Mouse (Mus musculus): ENCODE measurements at regions not wholly inside any gene's neighbourhood (a gene's known extent, or its start where the extent isn't known, plus 50 kb on each side); places are given as distances from the start of the nearest gene placed in this dataset.

DNA sequence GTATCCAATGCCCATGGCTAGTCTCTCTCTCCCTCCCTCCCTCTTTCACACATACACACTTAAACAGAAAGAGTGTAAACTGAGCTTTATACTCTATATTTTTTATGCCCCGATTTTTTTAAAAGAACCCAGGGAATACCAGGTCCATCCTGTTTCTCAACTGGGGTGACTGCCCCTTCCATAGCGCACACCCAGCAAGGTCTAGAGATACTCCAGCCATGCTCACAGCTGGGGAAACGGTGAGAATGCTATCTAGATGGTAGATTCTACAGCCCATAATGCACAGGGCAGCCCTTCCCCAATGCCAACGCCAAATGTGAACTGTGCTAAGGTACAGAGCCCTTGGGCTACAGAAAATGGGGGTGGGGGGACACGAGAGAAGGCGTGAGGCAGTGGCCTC is 51.2 kb upstream of the Tln2 start:
- Histone ChIP-seq H3K27ac (no peak overlapping the region), H3K36me3 (no peaks in the 10 kb centered on the region), H3K9ac (no peak overlapping the region), H3K9me3 (no peaks in the 10 kb centered on the region), H3K4me2 (replicated peaks) (no peak overlapping the region), H3K4me3 (replicated peaks) (no peak overlapping the region), H3K27me3 (replicated peaks) (no peaks in the 10 kb centered on the region), H3K4me1 (replicated peaks) (peaks cover 2% of the 10 kb centered on the region; the same call in 1 of the 2 replicates)
- WGBS = 92% methylated on average over 6 of the region's 6 CpGs
- no peak for ATAC-seq

DNA sequence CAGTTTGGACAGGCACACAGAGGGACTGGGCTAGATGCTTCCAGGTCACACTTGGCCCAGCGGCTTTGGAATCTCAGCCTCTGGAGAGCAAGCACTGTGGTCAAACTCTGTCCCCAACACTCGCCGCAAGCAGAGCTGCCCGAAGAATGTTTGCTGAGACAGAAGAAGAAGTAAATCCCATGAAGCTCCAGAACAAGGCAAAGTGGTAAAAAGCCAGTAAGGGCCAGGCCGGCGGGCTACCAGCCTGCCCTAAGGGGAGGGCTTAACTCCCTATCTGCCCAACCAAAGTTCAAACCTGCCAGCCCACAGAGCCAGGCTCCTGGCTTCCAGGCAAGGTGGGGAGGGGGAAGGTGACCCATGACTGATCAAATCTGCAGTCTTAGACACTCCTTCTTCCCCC is 52.2 kb upstream of the Tln2 start:
- Histone ChIP-seq H3K4me1 (replicated peaks) (no peaks in the 10 kb centered on the region), H3K4me2 (replicated peaks) (no peak overlapping the region), H3K27me3 (replicated peaks) (no peaks in the 10 kb centered on the region), H3K36me3 (no peaks in the 10 kb centered on the region), H3K27ac (no peak overlapping the region), H3K9me3 (no peaks in the 10 kb centered on the region), H3K4me3 (replicated peaks) (no peak overlapping the region), H3K9ac (no peak overlapping the region)
- WGBS = 79% methylated on average over 6 of the region's 6 CpGs
- no peak for ATAC-seq

DNA sequence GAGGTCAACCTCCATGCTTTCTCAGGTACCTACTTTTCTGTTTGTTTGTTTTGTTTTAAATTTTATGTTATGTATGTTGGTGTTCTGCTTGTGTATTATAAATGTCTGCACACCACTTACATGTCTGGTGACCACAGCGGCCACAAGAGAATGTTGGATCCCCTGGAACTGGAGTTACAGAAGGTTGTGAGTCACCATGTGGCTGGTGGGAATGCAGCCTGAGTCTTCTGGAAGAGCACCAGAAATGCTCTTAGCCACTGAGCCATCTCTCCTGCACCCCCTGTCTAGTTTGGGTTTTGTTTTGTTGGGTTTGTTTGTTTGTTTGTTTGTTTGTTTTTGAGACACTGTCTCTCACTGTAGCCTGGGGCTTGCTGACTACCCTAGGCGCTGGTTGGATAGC is 52.6 kb upstream of the Tln2 start:
- no peak overlapping the region for H3K27ac ChIP-seq
- H3K27me3 ChIP-seq (replicated peaks) = no peaks in the 10 kb centered on the region
- no peak overlapping the region for H3K4me3 ChIP-seq (replicated peaks)
- no peaks in the 10 kb centered on the region for H3K36me3 ChIP-seq
- H3K9ac ChIP-seq = no peak overlapping the region
- no peak overlapping the region for H3K4me2 ChIP-seq (replicated peaks)
- ATAC-seq = no peak
- no peaks in the 10 kb centered on the region for H3K4me1 ChIP-seq (replicated peaks)
- WGBS = 86% methylated on average over 2 of the region's 2 CpGs
- no peaks in the 10 kb centered on the region for H3K9me3 ChIP-seq

DNA sequence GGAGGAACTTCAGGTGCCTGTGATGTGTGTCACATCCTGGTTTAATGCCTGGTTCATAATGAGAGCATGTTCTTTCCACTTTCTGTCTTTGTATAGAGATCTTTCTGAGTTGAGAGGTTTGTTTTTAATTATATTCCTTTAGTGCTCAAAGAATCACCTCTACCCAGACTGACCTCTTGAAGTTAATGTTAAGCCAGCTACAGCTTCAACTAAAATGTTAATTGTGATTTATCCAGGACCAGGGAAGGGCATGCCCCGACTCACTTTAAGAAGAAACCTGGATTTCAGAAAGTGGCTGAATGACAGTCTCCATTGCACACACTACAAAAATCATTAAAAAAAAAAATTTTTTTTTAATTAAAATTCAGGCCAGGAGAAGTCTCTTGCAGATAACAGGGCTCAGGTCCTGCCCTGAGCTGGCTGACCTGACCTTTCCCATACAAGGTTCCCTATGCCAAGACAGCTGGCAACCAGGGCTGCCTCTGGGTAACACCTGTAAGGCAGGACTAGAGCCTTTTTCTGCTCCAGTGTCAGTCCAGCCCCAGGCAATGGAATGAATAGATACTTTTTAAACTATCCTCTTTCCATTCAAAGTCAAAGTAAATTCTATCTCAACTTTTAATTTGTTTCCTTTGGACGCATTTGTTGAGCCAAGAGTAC is 54.7 kb upstream of the Tln2 start:
- no peak overlapping the region for H3K27ac ChIP-seq
- WGBS = 80% methylated on average over 2 of the region's 2 CpGs
- no peak overlapping the region for H3K4me3 ChIP-seq (replicated peaks)
- H3K9me3 ChIP-seq = no peaks in the 10 kb centered on the region
- no peaks in the 10 kb centered on the region for H3K27me3 ChIP-seq (replicated peaks)
- no peaks in the 10 kb centered on the region for H3K36me3 ChIP-seq
- H3K4me2 ChIP-seq (replicated peaks) = no peak overlapping the region
- H3K9ac ChIP-seq = no peak overlapping the region
- no peak for ATAC-seq
- H3K4me1 ChIP-seq (replicated peaks) = no peaks in the 10 kb centered on the region

DNA sequence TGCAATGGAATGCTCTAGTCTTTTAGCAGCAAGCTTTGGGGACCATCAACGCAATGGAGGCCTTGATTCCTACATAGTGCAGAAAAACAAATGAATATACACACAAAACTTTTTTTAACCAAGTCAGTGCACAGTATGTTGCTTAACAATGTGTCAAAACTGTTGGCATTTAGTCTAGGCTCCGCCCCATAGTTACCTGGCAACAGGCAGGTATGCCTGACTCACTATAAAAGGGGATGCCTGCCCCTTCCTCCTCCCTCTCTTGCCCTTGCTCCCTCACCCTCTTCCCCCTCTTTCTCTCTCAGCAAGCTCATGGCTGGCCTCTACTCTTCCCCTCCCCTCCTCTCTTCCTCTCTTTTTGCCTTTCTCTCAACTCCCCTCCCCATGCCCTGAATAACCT is 56.7 kb upstream of the Tln2 start:
- H3K4me2 ChIP-seq (replicated peaks) = no peak overlapping the region
- H3K27ac ChIP-seq = no peak overlapping the region
- WGBS = 95% methylated on average over 2 of the region's 2 CpGs
- H3K9me3 ChIP-seq = no peaks in the 10 kb centered on the region
- ATAC-seq = no peak
- no peak overlapping the region for H3K9ac ChIP-seq
- H3K4me1 ChIP-seq (replicated peaks) = no peaks in the 10 kb centered on the region
- H3K4me3 ChIP-seq (replicated peaks) = no peak overlapping the region
- H3K27me3 ChIP-seq (replicated peaks) = no peaks in the 10 kb centered on the region
- H3K36me3 ChIP-seq = no peaks in the 10 kb centered on the region

DNA sequence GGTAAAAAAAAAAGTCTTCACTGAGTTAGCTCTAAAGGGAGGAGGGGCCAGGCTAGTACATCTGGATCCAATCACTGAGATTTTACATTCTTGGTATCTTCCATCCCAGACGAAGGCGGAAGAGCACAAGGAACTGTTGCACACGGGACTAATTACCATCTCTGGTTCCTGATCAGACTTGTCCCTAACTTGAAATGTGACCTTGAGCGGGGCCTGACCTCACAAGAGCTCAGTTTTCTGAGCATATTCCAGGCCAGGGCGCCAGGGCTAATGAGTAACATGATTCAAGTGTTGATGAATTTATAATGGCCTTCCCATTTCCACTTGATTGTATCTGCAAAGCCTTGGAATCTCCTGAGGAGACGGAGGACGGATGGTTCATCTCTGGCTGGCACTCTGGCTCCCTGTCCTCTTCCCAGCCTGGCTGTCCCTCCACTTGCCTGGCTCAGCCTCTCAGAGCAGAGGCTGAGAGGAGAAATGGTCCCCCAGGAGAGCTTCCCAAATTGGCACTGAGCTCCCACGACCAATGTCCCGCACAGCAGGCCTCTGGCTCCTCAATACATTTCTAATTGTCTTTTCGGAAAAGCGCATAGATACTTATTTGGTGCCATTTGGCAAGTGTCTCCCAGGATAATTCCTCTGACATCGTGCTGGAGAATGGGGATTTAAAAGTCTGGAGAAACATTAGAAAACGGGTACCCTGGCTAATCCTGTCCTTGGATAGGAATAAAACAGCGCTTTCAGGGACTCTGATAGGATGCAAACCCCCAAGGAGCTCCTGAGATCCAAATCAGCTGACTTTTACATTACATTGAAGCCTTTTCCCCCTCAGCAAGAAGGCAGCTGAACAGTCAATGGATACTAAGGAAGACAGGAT is 58.1 kb upstream of the Tln2 start:
- no peak overlapping the region for H3K4me2 ChIP-seq (replicated peaks)
- H3K4me1 ChIP-seq (replicated peaks) = no peaks in the 10 kb centered on the region
- H3K36me3 ChIP-seq = no peaks in the 10 kb centered on the region
- WGBS = 56% methylated on average over 14 of the region's 14 CpGs
- no peak for ATAC-seq
- H3K27ac ChIP-seq = no peak overlapping the region
- H3K9ac ChIP-seq = no peak overlapping the region
- H3K27me3 ChIP-seq (replicated peaks) = no peaks in the 10 kb centered on the region
- no peak overlapping the region for H3K4me3 ChIP-seq (replicated peaks)
- H3K9me3 ChIP-seq = no peaks in the 10 kb centered on the region

DNA sequence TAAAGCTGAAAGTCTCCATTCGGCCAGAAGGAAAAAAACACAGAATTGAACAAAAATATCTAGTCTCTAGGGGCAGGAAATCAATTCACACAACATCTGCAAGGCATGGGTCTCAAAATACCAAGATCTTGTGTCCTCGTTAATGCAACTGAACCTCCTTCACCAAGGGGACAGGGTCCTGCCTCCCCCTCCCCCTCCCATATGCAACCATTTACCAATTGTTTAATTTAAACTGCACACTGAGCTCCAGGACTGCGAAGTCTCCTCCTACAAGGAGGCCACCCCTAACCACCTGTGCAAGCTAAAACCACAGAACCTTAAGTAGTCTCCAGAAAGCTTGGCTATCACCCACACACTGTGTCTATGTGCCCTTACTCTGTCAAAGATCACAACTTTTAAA is 61.4 kb upstream of the Tln2 start:
- no peak for ATAC-seq
- H3K4me1 ChIP-seq (replicated peaks) = no peaks in the 10 kb centered on the region
- H3K4me3 ChIP-seq (replicated peaks) = no peak overlapping the region
- no peak overlapping the region for H3K27ac ChIP-seq
- H3K9me3 ChIP-seq = no peaks in the 10 kb centered on the region
- WGBS = 46% methylated on average over 3 of the region's 3 CpGs
- H3K27me3 ChIP-seq (replicated peaks) = no peaks in the 10 kb centered on the region
- no peak overlapping the region for H3K4me2 ChIP-seq (replicated peaks)
- H3K9ac ChIP-seq = no peak overlapping the region
- no peaks in the 10 kb centered on the region for H3K36me3 ChIP-seq

DNA sequence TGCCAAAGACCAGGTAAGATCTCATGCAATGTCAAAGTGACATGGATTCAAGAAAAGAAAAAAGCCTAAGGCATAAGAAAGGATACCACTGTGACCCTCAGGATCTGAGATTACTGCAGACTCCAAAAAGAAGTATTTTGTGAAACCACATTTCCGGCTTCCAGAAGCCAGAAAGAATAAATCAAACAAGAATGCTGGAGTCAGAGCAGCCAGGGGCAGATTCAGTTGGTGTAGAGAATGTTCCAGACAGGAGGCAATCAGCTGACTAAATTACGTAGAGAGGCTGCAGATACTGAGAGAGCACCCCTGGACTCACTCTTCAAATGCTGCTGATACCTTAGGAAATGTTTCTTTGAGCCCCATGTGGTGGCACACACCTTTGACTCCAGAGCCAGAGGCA is 67.7 kb upstream of the Tln2 start:
- H3K36me3 ChIP-seq = no peaks in the 10 kb centered on the region
- H3K27ac ChIP-seq = no peak overlapping the region
- peaks cover 9% of the 10 kb centered on the region for H3K4me1 ChIP-seq (replicated peaks)
- no peaks in the 10 kb centered on the region for H3K9me3 ChIP-seq
- no peak for ATAC-seq
- no peaks in the 10 kb centered on the region for H3K27me3 ChIP-seq (replicated peaks)
- no peak overlapping the region for H3K9ac ChIP-seq
- H3K4me2 ChIP-seq (replicated peaks) = no peak overlapping the region
- H3K4me3 ChIP-seq (replicated peaks) = no peak overlapping the region
- 75% methylated on average over 2 of the region's 2 CpGs for WGBS

DNA sequence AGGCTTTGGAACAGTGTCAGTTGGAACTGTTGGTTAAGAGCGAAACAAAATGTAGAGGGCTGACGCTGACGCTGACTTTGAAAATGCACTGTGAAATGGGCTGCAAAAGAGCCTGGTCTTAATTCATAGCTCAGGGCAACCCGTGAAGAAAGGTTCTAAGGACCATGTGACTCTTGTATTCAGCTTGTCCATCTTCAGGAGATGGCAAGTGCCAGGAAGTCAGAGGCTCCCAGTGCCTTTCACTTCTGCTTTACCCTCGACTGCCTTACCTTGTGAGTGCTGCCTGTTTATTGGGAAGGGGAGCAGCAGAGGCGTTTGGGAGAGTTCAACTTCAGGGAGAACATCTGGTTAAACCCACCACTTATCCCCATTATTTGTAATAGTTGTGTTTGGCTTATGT is 70.1 kb upstream of the Tln2 start:
- Histone ChIP-seq H3K9ac (no peak overlapping the region), H3K4me1 (replicated peaks) (peaks cover 10% of the 10 kb centered on the region), H3K9me3 (no peaks in the 10 kb centered on the region), H3K36me3 (no peaks in the 10 kb centered on the region), H3K4me2 (replicated peaks) (peak overlapping the region; percentile 34), H3K4me3 (replicated peaks) (no peak overlapping the region), H3K27me3 (replicated peaks) (no peaks in the 10 kb centered on the region), H3K27ac (no peak overlapping the region)
- 25% methylated on average over 6 of the region's 6 CpGs for WGBS
- no peak for ATAC-seq

DNA sequence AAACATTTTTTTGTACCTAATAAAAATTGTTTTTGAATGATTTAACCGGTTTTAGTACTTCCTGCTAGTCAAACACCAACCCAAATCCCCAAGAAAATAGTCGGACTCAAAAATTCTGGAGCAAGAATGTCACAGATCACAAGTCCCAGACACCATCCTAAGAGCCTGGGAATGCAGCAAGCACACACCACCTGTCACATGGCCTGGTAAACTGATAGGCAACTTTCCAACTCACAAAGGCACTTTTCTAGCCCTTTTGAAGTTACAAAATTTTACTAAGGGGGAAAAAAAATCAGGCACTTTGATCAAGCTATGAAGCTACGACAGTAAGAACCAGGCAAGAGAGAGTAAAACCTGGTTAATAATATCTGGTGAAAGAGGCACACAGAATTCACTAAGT is 70.7 kb upstream of the Tln2 start:
- Histone ChIP-seq H3K27me3 (replicated peaks) (no peaks in the 10 kb centered on the region), H3K9ac (no peak overlapping the region), H3K27ac (no peak overlapping the region), H3K4me3 (replicated peaks) (no peak overlapping the region), H3K4me1 (replicated peaks) (peaks cover 10% of the 10 kb centered on the region), H3K36me3 (no peaks in the 10 kb centered on the region), H3K4me2 (replicated peaks) (no peak overlapping the region), H3K9me3 (no peaks in the 10 kb centered on the region)
- WGBS = 58% methylated on average over 3 of the region's 3 CpGs
- ATAC-seq = no peak

DNA sequence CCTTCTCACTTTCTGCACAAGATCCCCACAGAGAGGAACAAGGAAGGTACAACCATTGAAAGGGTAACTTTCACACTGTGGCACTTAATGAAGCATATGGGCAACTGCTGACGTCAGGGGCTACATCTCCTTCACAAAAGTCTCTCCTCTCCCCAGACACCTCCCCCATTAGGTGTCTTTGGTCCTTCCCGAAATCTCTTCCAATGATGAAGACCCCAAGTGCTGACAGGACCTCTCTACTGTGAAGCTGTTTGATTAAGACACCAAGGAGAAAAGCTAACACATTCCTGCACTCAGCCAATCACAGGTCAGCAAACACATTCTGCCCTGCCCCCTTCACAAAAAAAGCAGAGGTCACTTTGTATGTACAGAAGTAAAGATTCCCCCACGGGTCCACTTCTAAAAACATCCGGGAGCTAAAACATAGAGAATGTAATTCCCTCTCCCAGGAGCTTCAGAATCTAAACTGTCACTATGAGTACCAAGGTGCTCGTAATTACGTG is 72.3 kb upstream of the Tln2 start:
- H3K4me2 ChIP-seq (replicated peaks) = peak overlapping the region; percentile 99
- no peaks in the 10 kb centered on the region for H3K27me3 ChIP-seq (replicated peaks)
- H3K36me3 ChIP-seq = no peaks in the 10 kb centered on the region
- ATAC-seq = no peak
- 9% methylated on average over 6 of the region's 6 CpGs for WGBS
- H3K4me3 ChIP-seq (replicated peaks) = peak overlapping the region; percentile 97; the same call in 1 of the 2 replicates
- no peak overlapping the region for H3K27ac ChIP-seq
- peak overlapping the region; percentile 79; the same call in 1 of the 2 replicates for H3K9ac ChIP-seq
- no peaks in the 10 kb centered on the region for H3K9me3 ChIP-seq
- H3K4me1 ChIP-seq (replicated peaks) = peaks cover 10% of the 10 kb centered on the region

DNA sequence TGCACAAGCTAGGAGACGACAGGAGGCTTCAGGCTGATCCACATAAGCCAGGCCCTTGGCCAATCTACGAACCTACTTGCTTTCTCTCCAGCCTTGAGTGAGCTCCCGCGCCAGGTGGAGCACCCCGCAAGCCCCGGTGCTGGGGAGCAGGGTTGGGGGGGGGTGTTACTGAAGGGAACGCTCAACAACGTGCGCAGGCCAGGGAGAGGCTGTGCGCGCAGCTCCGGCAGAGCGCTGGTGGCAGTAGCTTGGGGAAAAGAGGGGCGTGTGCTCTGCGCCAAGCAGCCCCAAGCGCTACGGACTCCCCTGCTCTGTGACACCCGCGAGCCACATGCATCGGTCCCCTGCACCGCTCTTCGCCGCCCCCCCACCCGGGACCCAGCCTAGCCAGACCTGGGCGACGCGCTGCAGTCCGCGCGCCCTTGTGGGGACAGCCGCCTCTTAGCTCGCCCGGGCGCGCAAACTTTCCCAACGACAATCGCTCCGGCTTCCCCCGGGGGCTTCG is 73.1 kb upstream of the Tln2 start:
- Histone ChIP-seq H3K9me3 (no peaks in the 10 kb centered on the region), H3K4me2 (replicated peaks) (peak overlapping the region; percentile 99), H3K4me1 (replicated peaks) (peaks cover 10% of the 10 kb centered on the region), H3K27me3 (replicated peaks) (no peaks in the 10 kb centered on the region), H3K27ac (0 out of 2 replicates have a peak overlapping the region, but pooled peaks have one; percentile 67), H3K36me3 (no peaks in the 10 kb centered on the region), H3K9ac (peak overlapping the region; percentile 79), H3K4me3 (replicated peaks) (peak overlapping the region; percentile 97)
- under 1% methylated on average over 40 of the region's 40 CpGs for WGBS
- ATAC-seq = peak; percentile 71
